Mouse (Mus musculus): ENCODE measurements around the gene Cdk19. TPM values are rescaled to one million over a fixed set of nuclear protein-coding genes. Genes with fewer than 3 reads are reported as not detected.
A peak's percentile ranks its signal among the peaks of the same experiment; 100 is the strongest.

Cdk19 gene
- polyA plus RNA-seq, 1 experiment from 2014 or later = 10.2 TPM

GRCm38 (mm10) chr10:40320306-40320705 lies 19.1 kb upstream of the Cdk19 start:
- H3K27ac ChIP-seq = no peak overlapping the region
- no peaks in the 10 kb centered on the region for H3K36me3 ChIP-seq
- H3K27me3 ChIP-seq = no peaks in the 10 kb centered on the region
- H3K9me3 ChIP-seq = no peaks in the 10 kb centered on the region
- no peak overlapping the region for H3K4me3 ChIP-seq
- H3K4me2 ChIP-seq = no peak overlapping the region
- no peak for ATAC-seq (ENCODE audit: insufficient number of reproducible peaks, low FRiP score, low TSS enrichment, low read depth)
- no peak overlapping the region for H3K9ac ChIP-seq
- 82% methylated on average over 10 of the region's 10 CpGs for WGBS
- no peaks in the 10 kb centered on the region for H3K4me1 ChIP-seq

- Histone ChIP-seq H3K4me1 (no peaks in the 10 kb centered on the region), H3K4me2 (no peak overlapping the region), H3K9me3 (no peaks in the 10 kb centered on the region), H3K36me3 (no peaks in the 10 kb centered on the region), H3K27me3 (no peaks in the 10 kb centered on the region), H3K9ac (no peak overlapping the region), H3K27ac (no peak overlapping the region), H3K4me3 (no peak overlapping the region)
- no peak for ATAC-seq (ENCODE audit: insufficient number of reproducible peaks, low FRiP score, low TSS enrichment, low read depth)
- WGBS = 75% methylated on average over 9 of the region's 9 CpGs
Measured at GRCm38 (mm10) chr10:40328004-40328551, 11.3 kb upstream of the Cdk19 start.

GRCm38 (mm10) chr10:40330262-40330661 lies 9.1 kb upstream of the Cdk19 start:
- WGBS = 73% methylated on average over 1 of the region's 1 CpGs
- H3K36me3 ChIP-seq = no peaks in the 10 kb centered on the region

GRCm38 (mm10) chr10:40332864-40333263 lies 6.5 kb upstream of the Cdk19 start:
- Histone ChIP-seq H3K9me3 (no peaks in the 10 kb centered on the region), H3K4me2 (no peak overlapping the region), H3K36me3 (no peaks in the 10 kb centered on the region), H3K4me3 (no peak overlapping the region), H3K4me1 (no peaks in the 10 kb centered on the region), H3K9ac (no peak overlapping the region), H3K27me3 (no peaks in the 10 kb centered on the region), H3K27ac (no peak overlapping the region)
- ATAC-seq (ENCODE audit: insufficient number of reproducible peaks, low FRiP score, low TSS enrichment, low read depth) = no peak
- 84% methylated on average over 6 of the region's 6 CpGs for WGBS

More at GRCm38 (mm10) chr10:40330262-40330661, 9.1 kb upstream of the Cdk19 start:
- no peak for ATAC-seq (ENCODE audit: insufficient number of reproducible peaks, low FRiP score, low TSS enrichment, low read depth)
- no peak overlapping the region for H3K9ac ChIP-seq
- H3K27ac ChIP-seq = no peak overlapping the region
- no peaks in the 10 kb centered on the region for H3K4me1 ChIP-seq
- H3K27me3 ChIP-seq = no peaks in the 10 kb centered on the region
- H3K9me3 ChIP-seq = no peaks in the 10 kb centered on the region
- no peak overlapping the region for H3K4me3 ChIP-seq
- H3K4me2 ChIP-seq = no peak overlapping the region

- Histone ChIP-seq H3K4me3 (no peak overlapping the region), H3K36me3 (no peaks in the 10 kb centered on the region)
- 71% methylated on average over 4 of the region's 4 CpGs for WGBS
Measured at GRCm38 (mm10) chr10:40342036-40342435, 2.7 kb downstream of the Cdk19 start.

GRCm38 (mm10) chr10:40346776-40347403 lies 7.5 kb downstream of the Cdk19 start:
- H3K4me3 ChIP-seq = no peak overlapping the region
- H3K4me1 ChIP-seq = peaks cover 14% of the 10 kb centered on the region
- 77% methylated on average over 3 of the region's 3 CpGs for WGBS
- no peaks in the 10 kb centered on the region for H3K36me3 ChIP-seq
- ATAC-seq (ENCODE audit: insufficient number of reproducible peaks, low FRiP score, low TSS enrichment, low read depth) = no peak
- no peak overlapping the region for H3K27ac ChIP-seq
- no peaks in the 10 kb centered on the region for H3K27me3 ChIP-seq
- no peaks in the 10 kb centered on the region for H3K9me3 ChIP-seq
- no peak overlapping the region for H3K9ac ChIP-seq
- no peak overlapping the region for H3K4me2 ChIP-seq

More at GRCm38 (mm10) chr10:40342036-40342435, 2.7 kb downstream of the Cdk19 start:
- Histone ChIP-seq H3K4me1 (peaks cover 7% of the 10 kb centered on the region; the same call in 1 of the 2 replicates), H3K27ac (no peak overlapping the region), H3K9ac (no peak overlapping the region), H3K27me3 (no peaks in the 10 kb centered on the region), H3K9me3 (no peaks in the 10 kb centered on the region), H3K4me2 (no peak overlapping the region)
- ATAC-seq (ENCODE audit: insufficient number of reproducible peaks, low FRiP score, low TSS enrichment, low read depth) = no peak

GRCm38 (mm10) chr10:40347461-40347954 lies 8.1 kb downstream of the Cdk19 start:
- 63% methylated on average over 9 of the region's 9 CpGs for WGBS
- Histone ChIP-seq H3K27me3 (no peaks in the 10 kb centered on the region), H3K36me3 (no peaks in the 10 kb centered on the region), H3K9ac (no peak overlapping the region), H3K4me3 (no peak overlapping the region), H3K4me2 (no peak overlapping the region), H3K4me1 (peaks cover 14% of the 10 kb centered on the region), H3K9me3 (no peaks in the 10 kb centered on the region), H3K27ac (no peak overlapping the region)
- ATAC-seq (ENCODE audit: insufficient number of reproducible peaks, low FRiP score, low TSS enrichment, low read depth) = no peak

- H3K9ac ChIP-seq = peak overlapping the region; percentile 80
- H3K27me3 ChIP-seq = no peaks in the 10 kb centered on the region
- peak overlapping the region; percentile 91 for H3K4me3 ChIP-seq
- ATAC-seq (ENCODE audit: insufficient number of reproducible peaks, low FRiP score, low TSS enrichment, low read depth) = peak; percentile 98
- peaks cover 14% of the 10 kb centered on the region for H3K4me1 ChIP-seq
- H3K36me3 ChIP-seq = no peaks in the 10 kb centered on the region
- peak overlapping the region; percentile 96 for H3K27ac ChIP-seq
- H3K4me2 ChIP-seq = peak overlapping the region; percentile 72
- no peaks in the 10 kb centered on the region for H3K9me3 ChIP-seq
- under 1% methylated on average over 68 of the region's 76 CpGs for WGBS
Measured at GRCm38 (mm10) chr10:40348566-40349536, 9.5 kb downstream of the Cdk19 start.

GRCm38 (mm10) chr10:40349631-40350177 lies 10.3 kb downstream of the Cdk19 start:
- Histone ChIP-seq H3K9me3 (no peaks in the 10 kb centered on the region), H3K9ac (peak overlapping the region; percentile 80), H3K27me3 (no peaks in the 10 kb centered on the region), H3K36me3 (no peaks in the 10 kb centered on the region), H3K4me2 (peak overlapping the region; percentile 72), H3K4me3 (peak overlapping the region; percentile 91), H3K27ac (peak overlapping the region; percentile 96), H3K4me1 (peaks cover 14% of the 10 kb centered on the region)
- peak; percentile 19; the same call in 1 of the 2 replicates for ATAC-seq (ENCODE audit: insufficient number of reproducible peaks, low FRiP score, low TSS enrichment, low read depth)
- WGBS = under 1% methylated on average over 61 of the region's 62 CpGs

GRCm38 (mm10) chr10:40350245-40350932 lies 11.0 kb downstream of the Cdk19 start:
- Histone ChIP-seq H3K4me3 (peak overlapping the region; percentile 91), H3K9ac (peak overlapping the region; percentile 80), H3K4me2 (peak overlapping the region; percentile 72), H3K27ac (peak overlapping the region; percentile 96), H3K27me3 (no peaks in the 10 kb centered on the region), H3K4me1 (peaks cover 14% of the 10 kb centered on the region), H3K36me3 (no peaks in the 10 kb centered on the region), H3K9me3 (no peaks in the 10 kb centered on the region)
- WGBS = 50% methylated on average over 12 of the region's 12 CpGs
- ATAC-seq (ENCODE audit: insufficient number of reproducible peaks, low FRiP score, low TSS enrichment, low read depth) = no peak

- WGBS = 61% methylated on average over 4 of the region's 4 CpGs
- Histone ChIP-seq H3K9ac (no peak overlapping the region), H3K27me3 (no peaks in the 10 kb centered on the region), H3K4me2 (no peak overlapping the region), H3K4me1 (peaks cover 18% of the 10 kb centered on the region), H3K27ac (no peak overlapping the region), H3K36me3 (no peaks in the 10 kb centered on the region), H3K9me3 (no peaks in the 10 kb centered on the region), H3K4me3 (no peak overlapping the region)
- ATAC-seq (ENCODE audit: insufficient number of reproducible peaks, low FRiP score, low TSS enrichment, low read depth) = no peak
Measured at GRCm38 (mm10) chr10:40351156-40351555, 11.8 kb downstream of the Cdk19 start.
